Mouse (Mus musculus): Measurements from ENCODE around the gene Phtf2. TPM values are rescaled to one million over a fixed set of nuclear protein-coding genes. Genes with fewer than 3 reads are reported as not detected.

Phtf2 gene
- 10 to 100 TPM; 15.2 to 92.3 (median 30.3) TPM for total RNA-seq (2018; cell fraction: chromatin; rRNA removed)
- total RNA-seq (2018; cell fraction: cytosol; rRNA removed), result 10 to 100 TPM; 13.3 to 21.9 (median 14.9) TPM
- 10 to 100 TPM; 15.4 to 56.7 (median 31.2) TPM for total RNA-seq (2018; cell fraction: nucleus; rRNA removed)
- 8.7 to 13.8 TPM (median 9.2 TPM) in 3 replicates for polyA plus RNA-seq (2018)

DNA sequence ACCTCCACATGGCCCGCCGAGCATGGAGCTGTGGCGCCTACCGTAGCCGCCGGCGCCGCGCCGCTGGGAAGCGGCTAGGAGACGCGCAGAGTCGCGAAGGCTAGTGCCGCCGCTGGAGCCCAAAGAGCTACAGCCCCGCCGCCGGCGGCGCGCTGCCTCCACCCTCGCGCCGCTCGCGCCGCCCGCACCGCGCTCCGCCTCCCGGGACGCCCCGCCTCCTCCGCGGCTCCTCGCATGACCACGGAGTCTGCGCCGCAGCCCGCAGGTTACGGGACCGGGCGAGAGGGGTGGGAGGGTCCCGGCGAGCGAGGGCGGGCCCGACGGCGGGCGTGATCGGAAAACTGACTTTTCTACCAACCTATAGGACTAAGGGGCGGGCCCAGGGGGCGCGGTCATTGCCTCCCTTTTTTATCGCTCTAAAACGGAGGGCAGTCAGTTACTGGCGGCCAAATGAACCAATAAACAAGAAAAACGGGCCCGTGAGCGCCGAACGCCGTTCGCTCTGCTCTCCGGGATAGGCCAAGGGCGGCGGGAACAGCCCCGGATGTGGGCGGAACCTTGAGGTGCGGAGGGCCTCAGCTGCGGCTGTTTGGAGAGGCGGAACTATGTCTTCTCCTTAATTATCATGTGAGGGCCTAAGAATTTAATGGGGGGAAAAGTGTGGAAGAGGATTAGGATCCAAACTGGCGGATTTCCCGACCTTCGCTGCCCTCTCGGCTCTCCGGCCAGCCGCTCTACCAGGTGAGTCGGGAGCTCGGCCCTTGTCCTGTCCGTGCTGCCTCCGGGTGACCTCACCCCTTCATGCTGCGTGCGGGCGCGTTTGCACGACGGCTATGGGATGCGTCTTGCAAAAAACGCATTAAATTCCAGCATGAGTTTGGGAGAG lies at the start of gene Phtf2, which contains the start of gene Tmem60:
TSS of gene Phtf2 (minus strand) at position 210 of the 886 bp plus-strand sequence.
TSS of gene Tmem60 (plus strand) at position 277 of the 886 bp plus-strand sequence.
- Histone ChIP-seq H3K27ac (peak within 1 kb of the TSS; percentile 73), H3K4me3 (ENCODE audit: inconsistent target) (peak within 1 kb of the TSS; percentile 78), H3K36me3 (ENCODE audit: inconsistent target) (no peaks in the 10 kb centered on the region), H3K79me2 (ENCODE audit: inconsistent target) (peaks cover 76% of the 10 kb centered on the region)
- under 1% methylated on average over 94 of the region's 94 CpGs for WGBS (ENCODE audit: missing documents)

DNA sequence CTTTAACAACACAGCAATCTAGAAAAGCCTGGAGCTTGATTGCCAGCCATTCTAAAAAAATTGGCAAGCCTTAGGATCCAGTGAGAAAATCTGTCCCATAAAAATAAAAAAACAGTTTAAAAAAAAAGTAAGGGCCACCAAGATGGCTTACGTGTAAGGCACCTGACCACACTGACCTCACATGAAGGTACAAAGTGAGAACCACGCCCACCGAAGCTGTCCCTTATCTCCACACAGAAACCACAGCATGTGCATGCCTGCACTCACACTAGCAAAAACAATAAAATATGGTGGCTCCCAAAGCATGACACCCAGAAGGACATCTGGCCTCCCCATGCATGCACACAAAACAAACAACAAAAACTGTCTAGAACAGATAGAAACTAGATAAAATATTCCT lies 49.4 kb upstream of the Phtf2 start:
- peaks cover 13% of the 10 kb centered on the region for H3K36me3 ChIP-seq (ENCODE audit: inconsistent target)
- no peak overlapping the region for H3K27ac ChIP-seq

DNA sequence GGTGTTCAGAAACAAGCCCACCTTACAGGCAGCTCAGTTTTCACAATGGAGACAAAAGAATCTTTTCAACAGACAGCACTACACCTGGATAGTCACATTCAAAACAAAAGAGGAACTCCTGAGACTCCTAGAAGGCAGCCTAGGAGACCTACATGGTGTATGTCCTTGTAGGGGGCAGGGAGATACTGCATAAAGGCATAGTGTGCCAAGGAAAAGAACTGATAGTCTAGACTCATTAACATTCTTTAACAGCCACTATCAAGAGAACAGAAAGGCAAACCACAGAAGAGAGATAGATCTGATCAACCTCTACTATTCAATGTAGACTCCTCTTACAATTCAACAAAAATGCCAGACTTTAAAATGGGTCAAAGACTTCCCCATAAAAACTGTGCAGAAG lies 48.5 kb upstream of the Phtf2 start:
- Histone ChIP-seq H3K79me2 (ENCODE audit: inconsistent target) (peaks cover 98% of the 10 kb centered on the region), H3K27ac (no peak overlapping the region), H3K4me3 (ENCODE audit: inconsistent target) (no peak overlapping the region), H3K36me3 (ENCODE audit: inconsistent target) (peaks cover 13% of the 10 kb centered on the region)

More for the DNA sequence above, 49.4 kb upstream of the Phtf2 start:
- Histone ChIP-seq H3K79me2 (ENCODE audit: inconsistent target) (peaks cover 98% of the 10 kb centered on the region), H3K4me3 (ENCODE audit: inconsistent target) (no peak overlapping the region)
- WGBS (ENCODE audit: missing documents), result 64% methylated on average over 3 of the region's 3 CpGs

DNA sequence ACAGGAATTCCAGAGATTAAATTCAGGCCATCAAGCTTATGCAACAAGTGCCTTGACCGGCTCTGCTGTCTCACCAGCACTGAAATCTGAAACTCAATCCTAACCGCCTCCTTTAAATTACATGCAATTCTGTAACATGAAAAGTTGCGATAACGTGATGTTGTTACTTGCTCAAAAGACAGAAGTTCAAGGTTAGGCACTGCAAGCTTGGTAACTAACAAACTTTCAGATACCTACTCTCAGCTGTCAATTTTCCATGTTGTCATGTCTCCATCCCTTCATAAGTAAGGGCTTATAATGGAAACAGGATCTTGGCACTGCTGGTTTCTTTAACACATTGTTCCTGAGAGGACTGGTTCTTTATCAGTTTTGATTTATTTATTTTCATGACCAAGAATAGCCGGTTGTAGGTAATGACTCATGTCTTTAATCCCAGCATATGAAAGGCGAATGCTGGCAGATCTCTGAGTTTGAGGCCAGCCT lies 47.8 kb upstream of the Phtf2 start:
- no peak overlapping the region for H3K4me3 ChIP-seq (ENCODE audit: inconsistent target)
- H3K27ac ChIP-seq, result no peak overlapping the region
- peaks cover 98% of the 10 kb centered on the region for H3K79me2 ChIP-seq (ENCODE audit: inconsistent target)
- H3K36me3 ChIP-seq (ENCODE audit: inconsistent target), result peaks cover 13% of the 10 kb centered on the region
- WGBS (ENCODE audit: missing documents), result 72% methylated on average over 6 of the region's 6 CpGs

DNA sequence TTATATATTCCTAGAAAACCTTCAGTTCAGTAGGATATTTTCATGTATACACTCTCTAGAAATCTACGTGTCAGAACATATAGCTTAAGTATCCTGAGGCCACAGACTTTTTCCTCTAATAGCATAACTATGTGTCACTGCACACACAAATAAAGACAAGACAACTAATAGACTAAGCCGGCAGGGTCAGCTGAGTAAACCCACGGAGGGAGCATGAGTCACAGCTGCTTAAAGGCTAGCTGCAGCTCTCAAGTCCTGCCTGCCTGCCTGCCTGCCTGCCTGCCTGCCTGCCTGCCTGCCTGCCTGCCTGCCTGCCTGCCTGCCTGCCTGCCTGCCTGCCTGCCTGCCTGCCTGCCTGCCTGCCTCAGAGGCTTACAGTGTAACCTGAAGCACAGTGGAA lies 43.5 kb upstream of the Phtf2 start:
- 70% methylated on average over 3 of the region's 3 CpGs for WGBS (ENCODE audit: missing documents)
- Histone ChIP-seq H3K27ac (no peak overlapping the region), H3K79me2 (ENCODE audit: inconsistent target) (peaks cover 100% of the 10 kb centered on the region), H3K36me3 (ENCODE audit: inconsistent target) (peaks cover 13% of the 10 kb centered on the region), H3K4me3 (ENCODE audit: inconsistent target) (no peak overlapping the region)

DNA sequence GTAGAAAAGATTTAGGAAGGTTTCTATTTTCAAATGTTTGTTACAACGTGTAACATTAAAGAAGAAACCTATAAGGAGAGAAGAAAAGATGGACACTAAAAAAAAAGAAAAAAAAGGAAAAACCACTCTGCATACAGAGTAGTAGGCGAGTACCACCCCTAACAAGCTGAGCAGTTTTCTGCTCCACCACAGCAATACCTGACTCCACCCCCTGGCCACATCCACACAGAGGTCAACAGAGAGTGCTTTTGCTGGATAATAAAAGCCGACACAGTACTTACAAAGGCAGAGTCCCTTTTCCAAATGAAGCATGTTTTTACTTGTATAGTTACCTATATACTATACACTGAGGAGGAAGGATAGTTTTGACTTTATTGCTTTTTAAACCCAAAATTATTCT lies 42.7 kb upstream of the Phtf2 start:
- H3K27ac ChIP-seq, result no peak overlapping the region
- WGBS (ENCODE audit: missing documents), result 71% methylated on average over 2 of the region's 3 CpGs
- H3K36me3 ChIP-seq (ENCODE audit: inconsistent target), result peaks cover 15% of the 10 kb centered on the region
- H3K4me3 ChIP-seq (ENCODE audit: inconsistent target), result no peak overlapping the region
- peaks cover 100% of the 10 kb centered on the region for H3K79me2 ChIP-seq (ENCODE audit: inconsistent target)

DNA sequence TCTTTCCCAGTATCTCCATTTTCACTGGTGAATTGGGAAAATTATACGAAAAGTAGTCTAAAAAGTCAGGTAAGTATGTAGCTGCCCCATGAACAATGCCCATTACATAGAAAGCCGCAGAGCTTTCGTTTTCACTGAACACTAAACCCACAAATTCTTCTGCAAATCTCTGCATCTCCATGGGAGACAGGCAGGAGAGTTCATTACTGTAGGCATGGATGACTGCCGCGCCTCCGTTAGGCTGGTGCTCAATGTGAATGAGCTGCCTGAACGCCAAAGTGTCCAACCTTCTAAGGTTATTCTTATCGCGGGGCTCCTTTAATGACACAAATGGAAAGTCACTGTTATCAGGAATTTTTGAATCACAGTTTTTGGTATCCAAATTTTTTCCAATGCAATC lies 37.6 kb upstream of the Phtf2 start:
- H3K27ac ChIP-seq, result no peak overlapping the region
- 93% methylated on average over 9 of the region's 9 CpGs for WGBS (ENCODE audit: missing documents)
- peaks cover 9% of the 10 kb centered on the region; the same call in 1 of the 2 replicates for H3K36me3 ChIP-seq (ENCODE audit: inconsistent target)
- H3K79me2 ChIP-seq (ENCODE audit: inconsistent target), result peaks cover 100% of the 10 kb centered on the region
- H3K4me3 ChIP-seq (ENCODE audit: inconsistent target), result no peak overlapping the region

DNA sequence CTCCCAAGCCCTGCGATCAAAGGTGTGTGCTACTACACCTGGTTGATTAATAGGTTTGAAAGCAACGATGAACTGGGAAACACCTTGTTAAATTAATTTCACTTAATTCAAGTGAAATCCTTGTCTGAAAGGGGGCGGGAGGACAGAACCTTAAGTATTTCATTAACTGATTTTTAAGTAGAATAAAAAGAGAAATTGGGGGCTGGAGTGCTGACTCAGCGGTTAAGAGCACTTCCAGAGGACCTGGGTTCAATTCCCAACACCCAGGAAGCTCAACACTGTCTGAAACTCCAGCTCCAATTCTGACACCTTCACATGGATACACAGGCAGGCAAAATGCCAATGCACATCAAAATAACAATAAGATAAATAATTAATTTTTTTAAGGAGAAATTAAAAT lies 37.0 kb upstream of the Phtf2 start:
- no peak overlapping the region for H3K27ac ChIP-seq
- peaks cover 100% of the 10 kb centered on the region for H3K79me2 ChIP-seq (ENCODE audit: inconsistent target)
- H3K4me3 ChIP-seq (ENCODE audit: inconsistent target), result no peak overlapping the region
- WGBS (ENCODE audit: missing documents), result 93% methylated on average over 4 of the region's 4 CpGs
- H3K36me3 ChIP-seq (ENCODE audit: inconsistent target), result peaks cover 9% of the 10 kb centered on the region; the same call in 1 of the 2 replicates

DNA sequence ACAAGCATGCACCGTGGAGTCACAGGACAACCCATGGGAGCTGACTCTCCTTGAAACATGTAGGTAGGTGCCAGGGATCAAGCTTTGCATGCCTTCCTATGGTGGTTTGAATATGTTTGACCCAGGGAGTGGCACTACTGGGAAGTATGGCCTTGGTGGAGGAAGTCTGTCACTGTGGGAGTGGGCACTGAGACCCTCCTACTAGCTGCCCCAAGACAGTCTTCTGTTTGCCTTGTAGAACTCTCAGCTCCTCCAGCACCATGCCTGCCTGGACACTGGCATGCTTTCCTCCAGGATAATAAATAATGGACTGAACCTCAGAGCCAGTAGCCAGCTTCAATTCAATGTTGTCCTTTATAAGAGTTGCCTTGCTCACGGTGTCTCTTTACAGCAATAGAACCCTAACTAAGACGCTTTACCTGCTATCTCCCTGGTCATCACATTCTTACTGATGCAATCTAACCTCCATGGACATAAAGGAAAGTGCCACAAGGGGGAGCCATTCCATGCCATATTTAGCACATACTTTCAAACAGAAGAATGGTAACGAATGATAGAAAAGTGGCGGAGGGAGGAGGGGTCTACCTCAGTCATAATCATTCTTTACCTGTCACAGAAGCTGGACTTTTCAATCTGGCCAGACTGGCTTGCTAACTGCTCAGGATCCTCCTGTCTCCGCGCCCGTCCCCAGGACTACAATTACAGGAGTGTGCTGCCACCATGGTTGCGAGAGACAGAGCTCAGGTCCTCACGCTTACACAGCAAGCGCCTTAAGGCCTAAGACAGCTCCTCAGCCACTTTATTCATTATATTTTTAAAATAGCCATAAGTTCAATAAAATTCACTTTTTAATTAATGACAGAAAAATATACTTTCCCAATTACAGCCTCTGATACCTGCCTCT lies 31.7 kb upstream of the Phtf2 start:
- 0 out of 2 replicates have a peak, but pooled peaks cover 2% of the 10 kb centered on the region for H3K36me3 ChIP-seq (ENCODE audit: inconsistent target)
- 77% methylated on average over 11 of the region's 11 CpGs for WGBS (ENCODE audit: missing documents)
- no peak overlapping the region for H3K27ac ChIP-seq
- no peak overlapping the region for H3K4me3 ChIP-seq (ENCODE audit: inconsistent target)
- H3K79me2 ChIP-seq (ENCODE audit: inconsistent target), result peaks cover 100% of the 10 kb centered on the region

DNA sequence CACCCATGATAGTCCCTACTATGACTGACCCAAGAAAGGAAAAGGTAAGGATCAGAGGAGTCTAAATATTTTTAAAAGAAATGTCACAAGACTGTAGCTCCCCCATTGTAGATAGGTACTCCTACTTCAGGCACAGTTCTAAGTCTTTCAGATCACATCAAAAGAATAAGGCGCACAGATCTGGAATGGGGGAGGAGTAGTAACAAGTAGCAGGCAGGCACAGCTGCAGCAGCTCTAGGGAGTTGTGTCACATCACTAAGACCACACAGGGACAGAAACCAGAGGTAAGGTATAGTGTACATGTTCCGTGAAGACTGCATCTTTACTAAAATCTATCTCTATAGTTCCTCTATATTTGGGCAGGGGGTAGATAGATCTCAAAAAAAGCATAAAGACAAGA lies 29.8 kb upstream of the Phtf2 start:
- H3K4me3 ChIP-seq (ENCODE audit: inconsistent target), result no peak overlapping the region
- peaks cover 13% of the 10 kb centered on the region for H3K36me3 ChIP-seq (ENCODE audit: inconsistent target)
- H3K79me2 ChIP-seq (ENCODE audit: inconsistent target), result peaks cover 96% of the 10 kb centered on the region
- H3K27ac ChIP-seq, result no peak overlapping the region
- WGBS (ENCODE audit: missing documents), result 92% methylated on average over 2 of the region's 2 CpGs

DNA sequence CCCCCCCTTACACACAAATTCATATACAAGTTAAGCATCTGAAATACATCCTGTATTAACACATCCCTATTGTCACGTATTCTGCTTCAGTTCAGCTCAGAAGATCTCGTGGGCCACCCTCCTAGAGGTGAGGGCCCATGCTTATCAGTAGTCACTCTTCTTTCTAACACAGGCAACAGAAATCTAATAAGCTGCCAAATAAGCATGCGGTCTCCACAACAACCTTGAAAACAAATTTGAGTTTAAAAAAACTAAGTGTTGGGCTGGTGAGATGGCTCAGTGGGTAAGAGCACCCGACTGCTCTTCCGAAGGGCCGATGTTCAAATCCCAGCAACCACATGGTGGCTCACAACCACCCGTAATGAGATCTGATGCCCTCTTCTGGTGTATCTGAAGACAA lies 24.3 kb upstream of the Phtf2 start:
- Histone ChIP-seq H3K27ac (no peak overlapping the region), H3K36me3 (ENCODE audit: inconsistent target) (peaks cover 57% of the 10 kb centered on the region), H3K79me2 (ENCODE audit: inconsistent target) (peaks cover 55% of the 10 kb centered on the region), H3K4me3 (ENCODE audit: inconsistent target) (no peak overlapping the region)
- WGBS (ENCODE audit: missing documents), result 96% methylated on average over 5 of the region's 7 CpGs

DNA sequence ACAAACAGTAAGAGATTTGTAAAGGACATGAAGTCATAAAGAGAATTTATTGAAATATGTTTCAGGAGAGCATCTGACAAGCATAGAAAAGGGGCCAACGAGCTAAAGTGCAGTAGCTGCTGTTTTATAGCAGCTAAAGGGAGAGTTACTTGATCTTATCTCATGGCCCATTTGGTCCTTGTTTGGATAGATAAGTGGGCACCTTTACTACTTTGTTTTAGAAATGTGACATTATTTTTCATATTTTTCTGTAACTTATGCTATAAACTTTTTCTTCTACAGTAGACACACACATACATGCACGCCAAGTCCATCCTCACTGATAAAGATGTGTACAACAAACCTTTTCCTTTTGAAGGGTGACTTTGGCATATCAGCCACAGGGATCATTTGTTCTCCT lies 23.5 kb upstream of the Phtf2 start:
- Histone ChIP-seq H3K36me3 (ENCODE audit: inconsistent target) (peaks cover 64% of the 10 kb centered on the region), H3K27ac (no peak overlapping the region), H3K4me3 (ENCODE audit: inconsistent target) (no peak overlapping the region), H3K79me2 (ENCODE audit: inconsistent target) (peaks cover 53% of the 10 kb centered on the region)
- WGBS (ENCODE audit: missing documents), result 85% methylated on average over 2 of the region's 2 CpGs

DNA sequence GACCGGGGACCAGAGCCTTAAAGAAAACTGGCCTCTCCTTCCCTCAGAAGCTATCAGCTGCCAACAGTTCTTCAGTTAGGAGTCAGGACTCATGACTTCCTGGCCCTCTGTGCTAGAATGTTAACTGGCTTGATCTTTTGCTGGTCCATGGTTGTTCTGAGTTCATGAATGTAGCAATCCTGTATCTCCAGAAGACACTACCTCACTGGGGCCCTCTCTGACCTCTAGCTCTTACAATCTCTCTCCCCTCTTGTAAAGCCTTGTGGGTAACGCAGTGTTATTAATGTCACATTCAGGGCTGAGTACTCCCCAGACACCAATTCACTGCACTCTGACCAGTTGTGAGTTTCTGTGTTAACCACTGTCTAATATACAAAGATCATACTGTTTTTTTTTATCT lies 22.7 kb upstream of the Phtf2 start:
- no peak overlapping the region for H3K4me3 ChIP-seq (ENCODE audit: inconsistent target)
- 89% methylated on average over 2 of the region's 2 CpGs for WGBS (ENCODE audit: missing documents)

DNA sequence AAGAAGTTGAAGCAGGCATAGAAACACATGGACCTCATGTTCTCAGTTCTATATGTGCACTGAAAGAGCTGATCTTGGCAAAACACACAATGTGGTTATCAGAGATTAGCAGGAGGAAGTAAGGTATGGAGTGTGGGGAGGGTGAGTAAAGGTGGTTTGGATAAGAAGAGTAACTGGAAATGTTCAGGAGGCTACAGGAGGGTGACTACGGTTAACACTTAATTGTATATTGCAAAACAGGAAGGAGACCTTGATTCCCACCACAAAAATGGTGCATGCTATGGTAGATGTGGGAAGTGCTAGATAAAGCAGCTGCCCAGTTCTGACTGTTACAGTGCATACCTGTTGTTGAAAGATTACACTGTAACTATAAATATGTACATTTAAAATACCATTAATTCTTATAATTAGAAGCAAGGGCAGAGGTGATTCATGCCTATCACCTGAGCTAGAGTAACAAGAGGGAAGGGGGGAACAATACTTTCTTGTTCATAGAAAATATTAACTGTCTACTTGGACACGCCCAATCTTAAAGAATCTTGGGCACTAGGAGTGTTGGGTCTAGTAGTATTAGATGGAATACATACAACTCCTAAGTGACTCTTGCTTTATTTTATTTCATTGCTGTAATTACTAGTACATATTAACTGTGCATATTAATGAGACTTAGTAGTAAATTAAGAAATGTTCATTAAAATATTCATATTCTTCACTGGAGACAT lies 15.7 kb upstream of the Phtf2 start:
- Histone ChIP-seq H3K36me3 (ENCODE audit: inconsistent target) (peaks cover 61% of the 10 kb centered on the region), H3K27ac (no peak overlapping the region), H3K79me2 (ENCODE audit: inconsistent target) (peaks cover 30% of the 10 kb centered on the region; the same call in 1 of the 2 replicates), H3K4me3 (ENCODE audit: inconsistent target) (no peak overlapping the region)
- WGBS (ENCODE audit: missing documents), result 56% methylated on average over 2 of the region's 2 CpGs

More for the DNA sequence above, 22.7 kb upstream of the Phtf2 start:
- Histone ChIP-seq H3K36me3 (ENCODE audit: inconsistent target) (peaks cover 65% of the 10 kb centered on the region), H3K27ac (no peak overlapping the region), H3K79me2 (ENCODE audit: inconsistent target) (peaks cover 49% of the 10 kb centered on the region)

Data from macrophage (primary cell).